ENCODE assay signal across 8 mouse cellular contexts in the genomic region with DNA sequence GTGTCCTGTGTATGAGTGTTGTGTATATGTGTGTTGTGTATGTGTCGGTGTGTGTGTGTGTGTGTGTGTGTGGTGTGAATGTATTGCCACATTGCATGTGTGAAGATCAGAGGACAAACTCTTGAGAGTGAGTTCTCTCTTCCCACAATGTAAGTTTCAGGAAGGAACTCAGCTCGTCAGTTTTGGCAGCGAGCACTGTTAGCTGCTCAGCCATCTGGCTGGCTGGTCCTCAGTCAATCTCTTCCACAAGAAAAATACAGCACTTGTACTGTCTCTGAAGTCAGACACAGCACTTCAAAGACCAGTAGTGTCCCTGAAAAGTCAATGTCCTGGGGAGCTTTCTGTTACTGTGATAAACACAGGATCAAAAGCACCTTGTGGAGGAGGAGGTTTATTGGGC.
DNase-seq lines count a peak whose midpoint lies in the region; ATAC-seq lines count a peak whose summit lies in the region.

No protein-coding gene starts in this region.

- ATAC-seq in common myeloid progenitor, adult 5-6 weeks (replicated peaks; ENCODE audit: low read depth, poor library complexity, severe bottlenecking) = peak; percentile 29; the same call in 1 of the 2 replicates
- ATAC-seq in heart, embryonic 16.5 days (replicated peaks; ENCODE audit: extremely low read depth, insufficient read depth, low FRiP score) = no peak
- no peak for ATAC-seq in intestine, embryonic 15.5 days

- H3K36me3 ChIP-seq in heart, embryonic 16.5 days (ENCODE audit: control insufficient read depth, insufficient read depth) = no peaks in the 10 kb centered on the region
- no peaks in the 10 kb centered on the region for H3K36me3 ChIP-seq in intestine, embryonic 15.5 days

- H3K4me1 ChIP-seq in heart, embryonic 16.5 days (ENCODE audit: control insufficient read depth, insufficient read depth, low read length) = peaks cover 16% of the 10 kb centered on the region
- peaks cover 19% of the 10 kb centered on the region for H3K4me1 ChIP-seq in intestine, embryonic 15.5 days (replicated peaks)

- no peak overlapping the region for H3K9ac ChIP-seq in heart, embryonic 16.5 days (ENCODE audit: low read length)
- no peak overlapping the region for H3K9ac ChIP-seq in intestine, embryonic 15.5 days

- intact Hi-C loops in gastrocnemius, postnatal 14 days (cut with DNase I; ENCODE audit: low total_unique reads) = no loop called here
- intact Hi-C loops in left cerebral cortex, postnatal 4 days (cut with DNase I) = no loop called here

- H3K9me3 ChIP-seq in heart, embryonic 16.5 days (replicated peaks; ENCODE audit: control insufficient read depth, low read length) = no peaks in the 10 kb centered on the region
- no peaks in the 10 kb centered on the region for H3K9me3 ChIP-seq in intestine, embryonic 15.5 days

- H3K4me2 ChIP-seq in heart, embryonic 16.5 days (ENCODE audit: low read depth, low read length) = no peak overlapping the region
- no peak overlapping the region for H3K4me2 ChIP-seq in intestine, embryonic 15.5 days (replicated peaks)

- H3K4me3 ChIP-seq in heart, embryonic 16.5 days (ENCODE audit: low read length) = no peak overlapping the region
- no peak overlapping the region for H3K4me3 ChIP-seq in intestine, embryonic 15.5 days (replicated peaks)

- peak overlapping the region; percentile 40 for H3K27ac ChIP-seq in heart, embryonic 16.5 days (ENCODE audit: low read length)
- no peak overlapping the region for H3K27ac ChIP-seq in intestine, embryonic 15.5 days

- 42% methylated on average over 3 of the region's 3 CpGs for WGBS in heart, embryonic 16.5 days
- WGBS in intestine, embryonic 15.5 days = 57% methylated on average over 3 of the region's 3 CpGs

- peak; percentile 43 for DNase-seq in gastrocnemius, postnatal 14 days
- DNase-seq in gastrocnemius, adult 8-10 months (ENCODE audit: low spot score in 2 of 2) = no peak
- peak; percentile 55 for DNase-seq in left cerebral cortex, postnatal 4 days
- no peak for DNase-seq in urinary bladder, adult 2 months (ENCODE audit: low spot score)
- DNase-seq in embryo, embryonic 11 days = no peak

- H3K27me3 ChIP-seq in heart, embryonic 16.5 days (ENCODE audit: control insufficient read depth, insufficient read depth, low read length) = no peaks in the 10 kb centered on the region
- H3K27me3 ChIP-seq in intestine, embryonic 15.5 days (replicated peaks) = no peaks in the 10 kb centered on the region

Comparison
In these comparisons a context has a peak if more than half of its experiments do, and no peak if none do; other contexts are left out.
1. DNase-seq: peak in gastrocnemius, postnatal 14 days (single experiment) and left cerebral cortex, postnatal 4 days (single experiment); none in gastrocnemius, adult 8-10 months (0 of 2), urinary bladder, adult 2 months (single experiment) and embryo, embryonic 11 days (single experiment).